Mouse (Mus musculus): Measurements from ENCODE around the gene Dvl3. TPM values are rescaled to one million over a fixed set of nuclear protein-coding genes. Genes with fewer than 3 reads are reported as not detected.

Dvl3 gene
- polyA plus RNA-seq, 1 experiment from 2014 or later, result 24.6 TPM

GRCm38 (mm10) chr16:20489233-20489632 lies 27.5 kb upstream of the Dvl3 start:
- H3K4me2 ChIP-seq (ENCODE audit: low read length), result no peak overlapping the region
- no peak overlapping the region for H3K4me3 ChIP-seq (ENCODE audit: low read depth, low read length)
- no peaks in the 10 kb centered on the region for H3K9me3 ChIP-seq (ENCODE audit: control insufficient read depth, low read length)
- H3K27ac ChIP-seq (ENCODE audit: low read depth), result no peak overlapping the region
- H3K36me3 ChIP-seq (ENCODE audit: control insufficient read depth, insufficient read depth, low read length), result no peaks in the 10 kb centered on the region
- ATAC-seq (replicated peaks; ENCODE audit: low FRiP score, low TSS enrichment, low read depth), result no peak
- DNase-seq (ENCODE audit: low spot score), result no peak
- H3K4me1 ChIP-seq (replicated peaks; ENCODE audit: control insufficient read depth, insufficient read depth, low read length), result no peaks in the 10 kb centered on the region
- 85% methylated on average over 2 of the region's 2 CpGs for WGBS
- no peaks in the 10 kb centered on the region for H3K27me3 ChIP-seq (replicated peaks; ENCODE audit: control insufficient read depth, insufficient read depth, low read length)
- H3K9ac ChIP-seq (ENCODE audit: low read length), result no peak overlapping the region

GRCm38 (mm10) chr16:20490581-20490980 lies 26.2 kb upstream of the Dvl3 start:
- H3K36me3 ChIP-seq (ENCODE audit: control insufficient read depth, insufficient read depth, low read length), result no peaks in the 10 kb centered on the region
- no peaks in the 10 kb centered on the region for H3K27me3 ChIP-seq (replicated peaks; ENCODE audit: control insufficient read depth, insufficient read depth, low read length)
- H3K4me2 ChIP-seq (ENCODE audit: low read length), result no peak overlapping the region
- H3K27ac ChIP-seq (ENCODE audit: low read depth), result no peak overlapping the region
- no peak overlapping the region for H3K4me3 ChIP-seq (ENCODE audit: low read depth, low read length)
- H3K4me1 ChIP-seq (replicated peaks; ENCODE audit: control insufficient read depth, insufficient read depth, low read length), result no peaks in the 10 kb centered on the region
- WGBS, result 40% methylated on average over 2 of the region's 2 CpGs
- DNase-seq (ENCODE audit: low spot score) (no peak), ATAC-seq (replicated peaks; ENCODE audit: low FRiP score, low TSS enrichment, low read depth) (peak; percentile 58; the same call in 1 of the 2 replicates)
- H3K9me3 ChIP-seq (ENCODE audit: control insufficient read depth, low read length), result no peaks in the 10 kb centered on the region
- no peak overlapping the region for H3K9ac ChIP-seq (ENCODE audit: low read length)

- no peaks in the 10 kb centered on the region for H3K9me3 ChIP-seq (ENCODE audit: control insufficient read depth, low read length)
- no peak for ATAC-seq (replicated peaks; ENCODE audit: low FRiP score, low TSS enrichment, low read depth)
- H3K4me3 ChIP-seq (ENCODE audit: low read depth, low read length), result no peak overlapping the region
- DNase-seq (ENCODE audit: low spot score), result no peak
- no peak overlapping the region for H3K4me2 ChIP-seq (ENCODE audit: low read length)
- 83% methylated on average over 2 of the region's 2 CpGs for WGBS
- no peaks in the 10 kb centered on the region for H3K27me3 ChIP-seq (replicated peaks; ENCODE audit: control insufficient read depth, insufficient read depth, low read length)
- H3K27ac ChIP-seq (ENCODE audit: low read depth), result no peak overlapping the region
- H3K9ac ChIP-seq (ENCODE audit: low read length), result no peak overlapping the region
- no peaks in the 10 kb centered on the region for H3K4me1 ChIP-seq (replicated peaks; ENCODE audit: control insufficient read depth, insufficient read depth, low read length)
- no peaks in the 10 kb centered on the region for H3K36me3 ChIP-seq (ENCODE audit: control insufficient read depth, insufficient read depth, low read length)
Measured at GRCm38 (mm10) chr16:20491301-20491700, 25.5 kb upstream of the Dvl3 start.

- 72% methylated on average over 2 of the region's 2 CpGs for WGBS
- DNase-seq (ENCODE audit: low spot score) (no peak), ATAC-seq (replicated peaks; ENCODE audit: low FRiP score, low TSS enrichment, low read depth) (no peak)
- H3K4me2 ChIP-seq (ENCODE audit: low read length), result no peak overlapping the region
- H3K27me3 ChIP-seq (replicated peaks; ENCODE audit: control insufficient read depth, insufficient read depth, low read length), result no peaks in the 10 kb centered on the region
- H3K27ac ChIP-seq (ENCODE audit: low read depth), result no peak overlapping the region
- no peak overlapping the region for H3K4me3 ChIP-seq (ENCODE audit: low read depth, low read length)
- no peaks in the 10 kb centered on the region; the same call in 1 of the 2 replicates for H3K4me1 ChIP-seq (replicated peaks; ENCODE audit: control insufficient read depth, insufficient read depth, low read length)
- no peak overlapping the region for H3K9ac ChIP-seq (ENCODE audit: low read length)
- no peaks in the 10 kb centered on the region for H3K9me3 ChIP-seq (ENCODE audit: control insufficient read depth, low read length)
- no peaks in the 10 kb centered on the region for H3K36me3 ChIP-seq (ENCODE audit: control insufficient read depth, insufficient read depth, low read length)
Measured at GRCm38 (mm10) chr16:20493452-20493851, 23.3 kb upstream of the Dvl3 start.

- peak; percentile 57 for DNase-seq (ENCODE audit: low spot score)
Measured at GRCm38 (mm10) chr16:20496671-20497600, 19.8 kb upstream of the Dvl3 start.

GRCm38 (mm10) chr16:20497980-20498676 lies 18.7 kb upstream of the Dvl3 start:
- Histone ChIP-seq H3K36me3 (ENCODE audit: control insufficient read depth, insufficient read depth, low read length) (peaks cover 29% of the 10 kb centered on the region), H3K4me2 (ENCODE audit: low read length) (peak overlapping the region; percentile 89), H3K27ac (ENCODE audit: low read depth) (peak overlapping the region; percentile 62; the same call in 1 of the 2 replicates), H3K9me3 (ENCODE audit: control insufficient read depth, low read length) (no peaks in the 10 kb centered on the region), H3K9ac (ENCODE audit: low read length) (peak overlapping the region; percentile 85), H3K4me3 (ENCODE audit: low read depth, low read length) (peak overlapping the region; percentile 100), H3K4me1 (replicated peaks; ENCODE audit: control insufficient read depth, insufficient read depth, low read length) (no peaks in the 10 kb centered on the region; the same call in 1 of the 2 replicates), H3K27me3 (replicated peaks; ENCODE audit: control insufficient read depth, insufficient read depth, low read length) (no peaks in the 10 kb centered on the region)
- DNase-seq (ENCODE audit: low spot score) (no peak), ATAC-seq (replicated peaks; ENCODE audit: low FRiP score, low TSS enrichment, low read depth) (no peak)
- 11% methylated on average over 16 of the region's 16 CpGs for WGBS

More at GRCm38 (mm10) chr16:20496671-20497600, 19.8 kb upstream of the Dvl3 start:
- Histone ChIP-seq H3K9ac (ENCODE audit: low read length) (no peak overlapping the region), H3K27ac (ENCODE audit: low read depth) (no peak overlapping the region), H3K27me3 (replicated peaks; ENCODE audit: control insufficient read depth, insufficient read depth, low read length) (no peaks in the 10 kb centered on the region), H3K9me3 (ENCODE audit: control insufficient read depth, low read length) (no peaks in the 10 kb centered on the region), H3K4me3 (ENCODE audit: low read depth, low read length) (peak overlapping the region; percentile 32), H3K4me1 (replicated peaks; ENCODE audit: control insufficient read depth, insufficient read depth, low read length) (no peaks in the 10 kb centered on the region; the same call in 1 of the 2 replicates), H3K4me2 (ENCODE audit: low read length) (peak overlapping the region; percentile 72), H3K36me3 (ENCODE audit: control insufficient read depth, insufficient read depth, low read length) (peaks cover 17% of the 10 kb centered on the region)
- 21% methylated on average over 25 of the region's 25 CpGs for WGBS
- ATAC-seq (replicated peaks; ENCODE audit: low FRiP score, low TSS enrichment, low read depth), result peak; percentile 17; the same call in 1 of the 2 replicates

- peak; percentile 93 for ATAC-seq (replicated peaks; ENCODE audit: low FRiP score, low TSS enrichment, low read depth)
Measured at GRCm38 (mm10) chr16:20498677-20499475, 17.9 kb upstream of the Dvl3 start, which contains the start of gene Eif2b5. Gene Eif2b5, plus strand, starts transcription at chr16:20498817.

GRCm38 (mm10) chr16:20506000-20506399 lies 10.8 kb upstream of the Dvl3 start:
- 81% methylated on average over 8 of the region's 8 CpGs for WGBS
- Histone ChIP-seq H3K9me3 (ENCODE audit: control insufficient read depth, low read length) (no peaks in the 10 kb centered on the region), H3K4me3 (ENCODE audit: low read depth, low read length) (no peak overlapping the region)

More at GRCm38 (mm10) chr16:20498677-20499475, 17.9 kb upstream of the Dvl3 start, which contains the start of gene Eif2b5:
- under 1% methylated on average over 49 of the region's 49 CpGs for WGBS
- Histone ChIP-seq H3K4me1 (replicated peaks; ENCODE audit: control insufficient read depth, insufficient read depth, low read length) (no peaks in the 10 kb centered on the region; the same call in 1 of the 2 replicates), H3K27me3 (replicated peaks; ENCODE audit: control insufficient read depth, insufficient read depth, low read length) (no peaks in the 10 kb centered on the region), H3K9ac (ENCODE audit: low read length) (peak within 1 kb of the TSS; percentile 85), H3K4me2 (ENCODE audit: low read length) (peak within 1 kb of the TSS; percentile 89), H3K36me3 (ENCODE audit: control insufficient read depth, insufficient read depth, low read length) (peaks cover 36% of the 10 kb centered on the region), H3K27ac (ENCODE audit: low read depth) (peak within 1 kb of the TSS; percentile 62; the same call in 1 of the 2 replicates), H3K4me3 (ENCODE audit: low read depth, low read length) (peak within 1 kb of the TSS; percentile 100), H3K9me3 (ENCODE audit: control insufficient read depth, low read length) (no peaks in the 10 kb centered on the region)
- peak; percentile 93 for DNase-seq (ENCODE audit: low spot score)

More at GRCm38 (mm10) chr16:20506000-20506399, 10.8 kb upstream of the Dvl3 start:
- no peak for ATAC-seq (replicated peaks; ENCODE audit: low FRiP score, low TSS enrichment, low read depth)
- Histone ChIP-seq H3K4me2 (ENCODE audit: low read length) (no peak overlapping the region), H3K27ac (ENCODE audit: low read depth) (no peak overlapping the region), H3K9ac (ENCODE audit: low read length) (no peak overlapping the region), H3K27me3 (replicated peaks; ENCODE audit: control insufficient read depth, insufficient read depth, low read length) (no peaks in the 10 kb centered on the region), H3K36me3 (ENCODE audit: control insufficient read depth, insufficient read depth, low read length) (peaks cover 100% of the 10 kb centered on the region), H3K4me1 (replicated peaks; ENCODE audit: control insufficient read depth, insufficient read depth, low read length) (no peaks in the 10 kb centered on the region)
- no peak for DNase-seq (ENCODE audit: low spot score)
